Mouse (Mus musculus) bone marrow macrophage, adult 2 months (primary cell): ENCODE data around the gene Timm8a2.

Source experiments
- CTCF ChIP-seq: IDR thresholded peaks from 2 replicates; pipeline ENCODE4 v1.5.1; 2012; ENCODE audit warnings: low read depth, mild to moderate bottlenecking, low read length, moderate library complexity
- POLR2A ChIP-seq: IDR thresholded peaks from 2 replicates; pipeline ENCODE4 v1.6.1; 2012; ENCODE audit warnings: mild to moderate bottlenecking, low read depth, low read length, borderline replicate concordance

DNA sequence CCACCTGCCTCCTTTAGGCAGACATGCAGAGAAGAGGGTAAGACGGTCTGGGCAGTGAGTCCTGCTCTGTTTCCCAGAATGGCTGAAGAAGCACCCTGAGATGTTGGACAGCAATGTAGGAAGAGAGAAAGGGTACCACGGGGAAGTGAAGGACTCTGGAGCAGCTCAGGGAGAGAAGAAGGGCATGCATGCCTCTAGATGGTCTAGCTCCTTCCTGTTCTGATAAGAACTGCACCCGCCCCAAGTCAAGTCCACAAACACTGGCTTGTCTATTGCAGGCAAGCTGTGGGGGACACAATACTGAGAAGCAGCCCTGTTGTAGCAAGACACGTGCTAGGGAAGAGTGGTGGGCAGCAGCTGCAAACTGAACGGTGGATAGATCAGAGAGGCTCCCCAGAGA is 22.3 kb upstream of the Timm8a2 start:
- TF ChIP-seq CTCF (no peak), POLR2A (no peak)
